Mouse (Mus musculus): ENCODE data around the gene Bdkrb1. TPM values are rescaled to one million over a fixed set of nuclear protein-coding genes. Genes with fewer than 3 reads are reported as not detected.

The Bdkrb1 gene
- polyA plus RNA-seq (2015; fragmentation: Nextera tagmentation; extraction: Ambion mirVana): 0.30 TPM in 1 of 2 replicates, not detected in the other

DNA sequence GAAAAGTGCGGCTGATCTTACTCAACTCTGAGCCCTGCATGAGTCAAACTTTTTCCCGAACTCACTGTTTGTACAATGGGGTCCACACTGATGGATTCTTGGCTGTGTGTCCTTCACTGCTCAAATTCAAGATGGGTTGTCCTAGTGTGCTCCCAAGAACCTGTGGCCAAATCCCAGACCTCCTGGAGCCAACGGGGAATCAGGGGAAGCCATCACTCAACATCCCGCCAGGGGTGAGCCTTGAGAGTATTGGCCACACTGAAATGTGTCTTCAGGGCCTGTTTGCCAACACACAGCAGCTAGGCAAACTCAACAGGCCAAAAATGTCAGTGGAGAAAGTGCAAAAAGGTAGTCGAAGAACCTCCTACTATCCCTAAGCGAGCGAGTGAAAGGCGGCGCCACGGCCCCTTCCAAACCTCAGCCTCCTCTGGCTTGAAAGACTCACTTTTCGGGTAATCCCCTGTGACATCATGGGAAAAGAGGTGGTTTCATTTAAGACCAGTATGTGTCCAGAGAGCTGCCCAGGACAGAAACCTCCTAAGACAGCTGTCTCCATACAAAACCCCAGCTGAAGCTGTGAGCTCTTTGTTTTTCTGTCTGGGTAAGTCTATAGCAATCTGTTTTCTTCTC lies at the start of gene Bdkrb1:
Bdkrb1 (plus strand) TSS at position 505 of the 630 bp plus-strand sequence.
- Histone ChIP-seq H3K27ac (no peak within 1 kb of the TSS), H3K4me1 (replicated peaks) (peaks cover 6% of the 10 kb centered on the region; the same call in 1 of the 2 replicates), H3K9me3 (replicated peaks) (no peaks in the 10 kb centered on the region), H3K4me2 (no peak within 1 kb of the TSS), H3K9ac (no peak within 1 kb of the TSS), H3K27me3 (peaks cover 3% of the 10 kb centered on the region; the same call in 1 of the 2 replicates), H3K36me3 (no peaks in the 10 kb centered on the region), H3K4me3 (no peak within 1 kb of the TSS)
- no peak for ATAC-seq (replicated peaks; ENCODE audit: insufficient number of reproducible peaks, insufficient read depth, low FRiP score, low read depth)
- 75% methylated on average over 11 of the region's 11 CpGs for WGBS

DNA sequence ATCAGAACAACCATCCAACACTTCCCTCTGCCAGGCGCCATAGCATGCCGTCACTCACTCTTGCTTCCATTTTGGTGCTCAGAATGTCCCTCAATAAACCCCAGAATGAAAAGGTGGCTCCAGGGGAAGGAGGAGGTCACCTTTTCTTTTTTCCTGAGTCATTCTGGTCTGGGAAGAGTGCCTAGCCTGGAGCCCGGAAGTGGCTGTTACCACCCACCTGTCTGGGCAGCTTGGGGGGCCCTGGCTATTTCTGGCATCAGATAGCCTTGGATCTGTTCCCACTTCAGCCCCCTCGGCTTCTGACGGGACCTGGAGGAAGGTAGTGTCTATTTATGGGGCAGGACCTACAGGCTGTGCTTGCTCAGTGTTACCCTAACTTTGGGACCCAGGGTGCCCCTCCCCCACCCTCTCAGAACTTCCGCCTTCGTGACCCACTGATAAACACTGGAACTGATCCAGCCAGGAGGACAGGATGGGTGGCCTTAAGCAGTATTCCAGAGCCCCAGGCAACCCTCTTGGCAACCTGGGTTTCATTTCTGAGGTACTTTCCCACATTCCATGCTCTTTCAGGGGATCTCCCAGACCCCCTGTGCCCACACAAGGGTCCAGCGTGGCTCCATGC lies 48.6 kb upstream of the Bdkrb1 start:
- H3K4me1 ChIP-seq (replicated peaks): peaks cover 54% of the 10 kb centered on the region
- no peaks in the 10 kb centered on the region for H3K9me3 ChIP-seq (replicated peaks)
- no peaks in the 10 kb centered on the region for H3K27me3 ChIP-seq
- H3K9ac ChIP-seq: no peak overlapping the region
- H3K36me3 ChIP-seq: no peaks in the 10 kb centered on the region
- H3K4me2 ChIP-seq: no peak overlapping the region
- no peak overlapping the region for H3K4me3 ChIP-seq
- ATAC-seq (replicated peaks; ENCODE audit: insufficient number of reproducible peaks, insufficient read depth, low FRiP score, low read depth): no peak
- H3K27ac ChIP-seq: 0 out of 2 replicates have a peak overlapping the region, but pooled peaks have one; percentile 66
- WGBS: 32% methylated on average over 8 of the region's 8 CpGs

DNA sequence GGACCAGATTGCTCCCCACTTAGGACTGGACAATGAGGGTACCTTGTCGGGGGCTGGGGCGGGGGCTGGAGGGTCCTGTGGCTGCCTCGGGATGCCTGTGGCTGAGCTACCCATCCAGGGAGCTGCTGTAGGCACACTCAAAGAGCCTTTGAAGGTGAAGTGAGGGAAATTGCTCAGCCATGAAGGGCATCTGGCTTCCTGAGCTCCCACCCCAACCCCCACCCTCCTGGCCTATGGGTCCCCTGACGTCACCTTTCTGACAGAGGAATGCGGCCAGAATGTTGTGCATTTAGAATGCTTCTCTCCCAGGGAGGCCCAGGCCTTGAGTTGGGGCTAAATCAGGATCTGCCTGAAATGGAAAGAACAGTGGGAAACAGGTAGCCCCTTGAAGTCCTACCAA lies 47.7 kb upstream of the Bdkrb1 start:
- Histone ChIP-seq H3K4me1 (replicated peaks) (peaks cover 54% of the 10 kb centered on the region), H3K4me2 (no peak overlapping the region), H3K36me3 (no peaks in the 10 kb centered on the region), H3K9ac (no peak overlapping the region), H3K27ac (peak overlapping the region; percentile 66), H3K4me3 (no peak overlapping the region), H3K9me3 (replicated peaks) (no peaks in the 10 kb centered on the region), H3K27me3 (no peaks in the 10 kb centered on the region)
- 44% methylated on average over 5 of the region's 5 CpGs for WGBS
- no peak; the same call in 1 of the 2 replicates for ATAC-seq (replicated peaks; ENCODE audit: insufficient number of reproducible peaks, insufficient read depth, low FRiP score, low read depth)

DNA sequence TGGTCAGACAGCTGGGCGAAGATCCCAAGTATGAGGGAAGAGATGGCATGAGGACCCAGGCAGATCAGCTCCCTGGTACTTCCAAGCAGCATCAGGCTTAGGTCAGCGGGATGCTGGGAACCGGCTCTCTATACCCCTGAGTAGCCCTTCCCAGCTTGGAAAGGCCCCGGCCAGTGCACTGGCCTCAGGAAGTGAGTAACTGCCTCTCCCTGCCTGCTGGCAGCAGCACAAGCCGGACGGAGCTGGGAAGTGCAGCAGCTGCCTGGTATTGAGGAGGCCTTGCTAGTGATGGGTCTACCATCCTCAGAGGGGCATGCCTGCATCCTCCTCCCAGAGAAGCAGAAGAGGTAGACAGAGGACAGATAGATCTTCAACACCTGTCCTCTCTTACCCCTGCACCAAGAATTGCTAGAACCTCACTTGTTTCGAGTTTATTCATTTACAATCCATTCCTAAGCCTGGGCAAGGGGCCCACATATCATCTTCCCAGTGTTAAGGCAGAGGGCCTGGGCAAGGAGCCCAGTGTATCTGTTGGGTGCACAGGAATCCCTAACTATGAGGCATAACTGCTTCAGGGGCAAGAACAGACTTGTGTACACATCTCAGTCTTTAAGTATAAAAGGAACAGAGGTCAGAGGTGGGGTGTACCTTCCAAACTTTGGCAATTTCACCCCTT lies 45.5 kb upstream of the Bdkrb1 start:
- Histone ChIP-seq H3K4me2 (no peak overlapping the region), H3K4me1 (replicated peaks) (peaks cover 59% of the 10 kb centered on the region), H3K9me3 (replicated peaks) (no peaks in the 10 kb centered on the region), H3K36me3 (no peaks in the 10 kb centered on the region), H3K9ac (no peak overlapping the region), H3K4me3 (no peak overlapping the region), H3K27ac (peak overlapping the region; percentile 45), H3K27me3 (peaks cover 7% of the 10 kb centered on the region; the same call in 1 of the 2 replicates)
- peak; percentile 58 for ATAC-seq (replicated peaks; ENCODE audit: insufficient number of reproducible peaks, insufficient read depth, low FRiP score, low read depth)
- whole genome bisulfite sequencing: 63% methylated on average over 7 of the region's 7 CpGs

DNA sequence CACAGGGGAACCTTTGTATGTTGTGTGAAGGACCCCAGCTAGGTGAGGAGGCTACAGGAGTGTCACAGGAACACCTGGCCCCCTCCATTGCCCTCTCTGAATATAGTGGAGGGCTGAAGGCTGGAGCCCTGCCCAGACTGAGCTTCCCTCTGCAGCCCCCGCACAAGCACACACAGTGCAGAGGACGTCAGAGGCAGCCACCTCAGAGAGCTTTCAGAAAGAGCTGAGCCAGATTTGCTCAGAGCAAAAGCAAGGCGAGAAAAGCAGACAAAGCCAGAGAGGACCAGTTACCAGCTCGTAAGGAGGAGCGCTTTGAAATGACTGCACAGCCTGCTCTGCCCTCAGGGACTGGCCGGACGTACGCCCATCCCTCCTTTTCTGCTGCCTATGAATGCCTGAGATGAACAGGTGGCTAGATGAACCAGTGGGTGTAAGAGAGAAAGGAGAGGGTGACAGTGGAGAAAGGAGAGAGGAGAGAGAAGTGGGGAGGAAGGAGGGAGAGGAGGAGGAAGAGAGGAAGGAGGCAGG lies 41.8 kb upstream of the Bdkrb1 start:
- WGBS: 37% methylated on average over 8 of the region's 8 CpGs
- H3K4me1 ChIP-seq (replicated peaks): peaks cover 53% of the 10 kb centered on the region
- no peak for ATAC-seq (replicated peaks; ENCODE audit: insufficient number of reproducible peaks, insufficient read depth, low FRiP score, low read depth)
- H3K27me3 ChIP-seq: peaks cover 35% of the 10 kb centered on the region
- no peak overlapping the region for H3K4me2 ChIP-seq
- no peak overlapping the region for H3K9ac ChIP-seq
- H3K36me3 ChIP-seq: no peaks in the 10 kb centered on the region
- no peaks in the 10 kb centered on the region for H3K9me3 ChIP-seq (replicated peaks)
- H3K4me3 ChIP-seq: no peak overlapping the region
- no peak overlapping the region for H3K27ac ChIP-seq

DNA sequence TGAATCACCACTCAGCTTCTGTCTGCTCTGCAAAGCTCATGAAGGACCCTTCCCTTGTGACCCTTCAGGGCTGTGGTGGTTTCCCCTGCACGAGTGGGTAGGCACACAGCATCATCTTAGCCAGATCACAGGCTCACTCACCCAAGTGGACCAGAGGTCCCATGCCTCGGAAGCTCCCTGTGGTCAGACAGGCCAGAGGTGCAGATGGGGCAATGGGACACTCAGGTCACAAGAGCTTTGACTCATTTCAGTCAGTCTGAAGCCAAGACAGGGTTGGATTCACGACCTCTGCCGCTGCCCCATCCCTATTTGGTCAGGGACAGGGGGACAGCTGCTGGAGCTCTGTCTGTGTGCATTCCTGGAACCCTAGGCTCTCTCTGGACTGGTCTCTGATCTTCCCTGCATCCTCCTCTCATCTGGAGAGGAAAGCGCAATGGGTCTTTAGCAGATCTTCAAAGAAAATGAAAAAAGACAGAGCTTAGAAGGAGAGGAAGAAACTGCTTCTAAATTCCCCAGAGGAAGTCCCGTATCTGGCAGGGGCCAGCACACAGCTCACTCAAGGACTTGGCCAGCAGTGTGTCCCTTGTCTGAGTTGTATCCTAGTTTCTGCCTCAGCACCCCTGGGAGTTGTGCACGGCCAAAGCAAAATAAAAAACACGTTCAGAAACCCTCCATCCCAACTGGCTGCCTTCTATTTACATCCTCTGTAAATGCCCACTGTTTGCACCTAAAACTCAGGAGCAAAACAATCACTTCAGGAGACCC lies 40.6 kb upstream of the Bdkrb1 start:
- H3K27ac ChIP-seq: no peak overlapping the region
- peaks cover 42% of the 10 kb centered on the region for H3K4me1 ChIP-seq (replicated peaks)
- H3K27me3 ChIP-seq: peaks cover 35% of the 10 kb centered on the region
- peak overlapping the region; percentile 42 for H3K4me3 ChIP-seq
- no peak for ATAC-seq (replicated peaks; ENCODE audit: insufficient number of reproducible peaks, insufficient read depth, low FRiP score, low read depth)
- H3K4me2 ChIP-seq: peak overlapping the region; percentile 65
- 34% methylated on average over 8 of the region's 8 CpGs for WGBS
- no peaks in the 10 kb centered on the region for H3K36me3 ChIP-seq
- H3K9ac ChIP-seq: no peak overlapping the region
- H3K9me3 ChIP-seq (replicated peaks): peaks cover 5% of the 10 kb centered on the region; the same call in 1 of the 2 replicates

DNA sequence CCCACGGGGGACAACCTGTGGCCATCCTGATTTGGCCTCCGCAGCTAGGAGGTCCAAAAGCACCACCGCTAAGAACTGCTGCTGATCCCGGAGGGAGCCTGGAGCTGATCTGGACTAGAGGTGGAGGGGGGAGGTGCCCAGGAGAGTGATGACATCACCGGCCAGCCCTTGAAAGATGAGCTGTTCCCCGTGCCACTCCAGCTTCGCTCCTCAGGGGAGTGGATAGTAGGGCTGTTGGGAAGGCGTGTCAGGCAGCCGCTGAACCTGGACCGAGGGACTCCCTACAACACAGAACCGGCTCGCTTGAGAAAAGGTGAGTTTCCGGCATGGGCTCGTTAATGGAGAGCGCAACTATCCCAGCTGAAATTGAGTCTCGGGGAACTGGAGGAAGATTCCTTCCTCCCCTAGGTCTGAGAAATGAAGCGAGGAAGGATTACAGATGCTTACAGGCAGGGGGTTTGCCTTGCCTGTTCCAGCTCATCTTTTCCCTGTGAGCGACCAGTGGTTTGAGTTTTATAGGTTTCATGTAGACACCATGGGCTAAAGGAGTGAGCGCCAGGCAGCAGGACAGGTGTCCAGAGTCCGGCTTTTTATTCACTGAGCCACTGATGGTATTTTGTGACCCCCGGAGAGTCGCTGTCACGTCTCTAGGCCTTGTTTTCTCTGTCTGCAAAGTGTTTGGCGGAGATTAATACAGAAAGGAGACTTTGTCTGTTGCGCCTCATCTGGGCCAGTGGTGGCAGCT lies 39.8 kb upstream of the Bdkrb1 start, which contains the start of gene Bdkrb2:
Bdkrb2 (plus strand) TSS at position 291 of the 745 bp plus-strand sequence.
- Histone ChIP-seq H3K4me2 (peak within 1 kb of the TSS; percentile 65), H3K9ac (peak within 1 kb of the TSS; percentile 7; the same call in 1 of the 2 replicates), H3K27ac (no peak within 1 kb of the TSS), H3K27me3 (peaks cover 35% of the 10 kb centered on the region), H3K4me3 (peak within 1 kb of the TSS; percentile 42), H3K4me1 (replicated peaks) (peaks cover 33% of the 10 kb centered on the region), H3K36me3 (no peaks in the 10 kb centered on the region), H3K9me3 (replicated peaks) (peaks cover 5% of the 10 kb centered on the region; the same call in 1 of the 2 replicates)
- WGBS: 5% methylated on average over 25 of the region's 25 CpGs
- ATAC-seq (replicated peaks; ENCODE audit: insufficient number of reproducible peaks, insufficient read depth, low FRiP score, low read depth): peak; percentile 54

DNA sequence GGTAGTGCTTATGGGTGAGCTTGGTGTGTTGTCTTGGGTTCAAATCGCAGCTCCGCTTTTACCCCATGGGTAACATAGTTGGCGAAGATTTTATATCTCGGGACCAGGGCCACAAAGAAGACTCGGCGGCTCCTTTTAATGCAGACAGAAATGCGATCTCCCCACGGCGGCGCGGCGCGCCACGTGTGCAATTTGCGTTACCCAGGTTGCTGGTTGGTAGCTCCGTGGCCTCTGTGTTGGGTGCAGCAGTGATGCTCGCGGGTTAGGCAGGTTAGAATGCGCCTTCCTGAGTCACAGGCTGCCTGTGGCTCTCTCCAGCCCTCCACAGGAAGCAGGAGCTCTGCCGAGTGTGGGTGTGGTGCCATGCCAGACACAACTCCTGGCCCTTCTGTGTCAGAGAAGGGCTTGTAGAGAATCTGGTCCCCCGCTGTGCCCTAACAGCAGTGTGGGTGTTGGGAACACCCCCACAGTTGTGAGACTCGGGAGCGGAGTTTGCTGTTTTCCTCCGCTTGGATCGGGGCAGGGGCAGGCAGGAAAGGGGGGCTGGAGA lies 39.1 kb upstream of the Bdkrb1 start:
- Histone ChIP-seq H3K9me3 (replicated peaks) (peaks cover 5% of the 10 kb centered on the region; the same call in 1 of the 2 replicates), H3K36me3 (no peaks in the 10 kb centered on the region), H3K4me3 (peak overlapping the region; percentile 42), H3K9ac (peak overlapping the region; percentile 7; the same call in 1 of the 2 replicates), H3K27ac (no peak overlapping the region), H3K4me1 (replicated peaks) (peaks cover 33% of the 10 kb centered on the region), H3K4me2 (peak overlapping the region; percentile 65), H3K27me3 (peaks cover 35% of the 10 kb centered on the region)
- 8% methylated on average over 25 of the region's 25 CpGs for WGBS
- ATAC-seq (replicated peaks; ENCODE audit: insufficient number of reproducible peaks, insufficient read depth, low FRiP score, low read depth): no peak

DNA sequence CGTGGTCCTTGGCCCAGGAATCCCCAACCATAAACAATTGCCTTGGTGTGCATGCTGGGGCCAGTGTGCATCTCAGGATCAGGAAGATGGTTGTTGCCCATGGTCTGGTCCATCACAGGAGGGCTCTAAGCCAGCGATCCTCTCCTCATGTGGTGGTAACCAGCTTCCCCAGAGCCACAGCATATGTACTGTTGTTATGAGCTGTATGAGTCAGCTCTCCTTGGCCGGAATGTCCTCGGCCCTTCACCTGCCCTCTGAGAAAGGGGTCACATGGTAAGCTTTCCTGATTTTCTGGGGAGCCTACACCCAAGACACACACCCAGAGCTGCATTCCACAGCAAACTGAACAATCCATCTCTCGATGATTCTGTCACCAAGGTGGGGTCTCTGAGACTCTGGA lies 37.7 kb upstream of the Bdkrb1 start:
- H3K4me3 ChIP-seq: no peak overlapping the region
- no peaks in the 10 kb centered on the region for H3K36me3 ChIP-seq
- H3K27me3 ChIP-seq: peaks cover 35% of the 10 kb centered on the region
- H3K27ac ChIP-seq: no peak overlapping the region
- WGBS: 70% methylated on average over 5 of the region's 5 CpGs
- peaks cover 33% of the 10 kb centered on the region for H3K4me1 ChIP-seq (replicated peaks)
- H3K9ac ChIP-seq: no peak overlapping the region
- no peak overlapping the region for H3K4me2 ChIP-seq
- H3K9me3 ChIP-seq (replicated peaks): peaks cover 5% of the 10 kb centered on the region; the same call in 1 of the 2 replicates
- ATAC-seq (replicated peaks; ENCODE audit: insufficient number of reproducible peaks, insufficient read depth, low FRiP score, low read depth): no peak

DNA sequence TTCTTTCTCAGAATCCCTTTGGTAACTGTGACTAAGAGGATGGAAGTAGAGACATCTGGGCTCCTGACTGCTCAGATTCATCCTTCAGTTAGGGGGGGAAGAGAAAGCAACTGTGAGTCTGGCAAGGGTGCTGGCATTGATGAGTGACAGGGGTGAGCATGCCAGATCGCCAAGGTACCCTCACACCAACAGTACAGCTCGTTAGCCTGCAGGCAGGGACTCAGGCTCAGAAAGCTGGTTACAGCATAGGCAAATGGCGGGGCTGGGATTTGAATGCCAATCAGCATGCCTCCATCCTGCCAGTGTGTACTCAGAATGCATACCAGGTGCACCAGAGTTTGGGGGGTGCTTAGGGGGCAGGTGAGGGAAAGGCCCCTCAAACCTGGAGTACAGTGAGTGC lies 31.0 kb upstream of the Bdkrb1 start:
- Histone ChIP-seq H3K27ac (no peak overlapping the region), H3K4me3 (no peak overlapping the region), H3K4me1 (replicated peaks) (no peaks in the 10 kb centered on the region), H3K4me2 (no peak overlapping the region), H3K9me3 (replicated peaks) (peaks cover 4% of the 10 kb centered on the region; the same call in 1 of the 2 replicates), H3K36me3 (no peaks in the 10 kb centered on the region), H3K9ac (no peak overlapping the region), H3K27me3 (no peaks in the 10 kb centered on the region; the same call in 1 of the 2 replicates)
- no peak for ATAC-seq (replicated peaks; ENCODE audit: insufficient number of reproducible peaks, insufficient read depth, low FRiP score, low read depth)
- WGBS: 76% methylated on average over 3 of the region's 3 CpGs
